Mouse (Mus musculus) C2C12 (cell line): ENCODE results near the gene Daglb.

Experiments
- CEBPB ChIP-seq: IDR thresholded peaks from one replicate; pipeline ENCODE4 v1.6.1; 2011; ENCODE audit warnings: low read depth, mild to moderate bottlenecking, control low read depth, moderate library complexity
- CTCF ChIP-seq: IDR thresholded peaks from one replicate; pipeline ENCODE4 v1.5.1; 2011; ENCODE audit not compliant: control insufficient read depth, insufficient read depth, insufficient read length
- MAX ChIP-seq: IDR thresholded peaks from one replicate; pipeline ENCODE4 v1.6.1; 2011; ENCODE audit warnings: mild to moderate bottlenecking, control low read depth
- MYOD1 ChIP-seq: IDR thresholded peaks from one replicate; pipeline ENCODE4 v1.6.1; 2011; ENCODE audit warnings: low read depth; ENCODE audit not compliant: control insufficient read depth, insufficient read length

GRCm38 (mm10) chr5:143555233-143555632, 90.8 kb downstream of the Daglb start:
- TF ChIP-seq CTCF: no peak
- TF ChIP-seq MYOD1: no peak
- TF ChIP-seq MAX: no peak
- TF ChIP-seq CEBPB: no peak
